Mouse (Mus musculus): Measurements from ENCODE around the gene Plekha7. TPM values are rescaled to one million over a fixed set of nuclear protein-coding genes. Genes with fewer than 3 reads are reported as not detected.

Plekha7 gene
- polyA plus RNA-seq, 1 experiment from 2014 or later = 5.4 TPM

DNA sequence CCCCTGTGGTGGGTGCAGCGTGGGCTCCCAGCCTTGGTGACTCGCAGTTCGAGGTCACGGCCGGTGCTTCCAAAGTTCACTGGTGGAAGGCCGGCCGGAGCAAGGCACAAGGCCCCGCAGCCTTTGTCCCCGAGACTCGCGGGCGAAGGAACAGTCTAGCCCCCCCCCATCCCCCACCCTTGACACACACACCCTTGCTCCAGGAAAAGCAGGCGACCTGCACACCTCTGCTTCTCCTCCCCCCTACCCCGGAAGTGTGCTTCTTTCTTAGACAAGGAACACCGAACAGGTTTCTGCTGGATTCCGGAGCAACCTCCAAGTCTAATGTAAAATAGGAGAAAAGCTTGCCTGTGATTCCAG is 436 bp upstream of the Plekha7 start:
- Histone ChIP-seq H3K4me2 (peak overlapping the region; percentile 100), H3K9ac (replicated peaks) (no peak overlapping the region), H3K9me3 (replicated peaks) (no peaks in the 10 kb centered on the region), H3K36me3 (no peaks in the 10 kb centered on the region), H3K27me3 (replicated peaks) (peaks cover 26% of the 10 kb centered on the region), H3K27ac (replicated peaks) (no peak overlapping the region), H3K4me1 (peaks cover 23% of the 10 kb centered on the region), H3K4me3 (replicated peaks) (peak overlapping the region; percentile 65)
- no peak for ATAC-seq (ENCODE audit: low FRiP score)
- WGBS = 3% methylated on average over 16 of the region's 16 CpGs

DNA sequence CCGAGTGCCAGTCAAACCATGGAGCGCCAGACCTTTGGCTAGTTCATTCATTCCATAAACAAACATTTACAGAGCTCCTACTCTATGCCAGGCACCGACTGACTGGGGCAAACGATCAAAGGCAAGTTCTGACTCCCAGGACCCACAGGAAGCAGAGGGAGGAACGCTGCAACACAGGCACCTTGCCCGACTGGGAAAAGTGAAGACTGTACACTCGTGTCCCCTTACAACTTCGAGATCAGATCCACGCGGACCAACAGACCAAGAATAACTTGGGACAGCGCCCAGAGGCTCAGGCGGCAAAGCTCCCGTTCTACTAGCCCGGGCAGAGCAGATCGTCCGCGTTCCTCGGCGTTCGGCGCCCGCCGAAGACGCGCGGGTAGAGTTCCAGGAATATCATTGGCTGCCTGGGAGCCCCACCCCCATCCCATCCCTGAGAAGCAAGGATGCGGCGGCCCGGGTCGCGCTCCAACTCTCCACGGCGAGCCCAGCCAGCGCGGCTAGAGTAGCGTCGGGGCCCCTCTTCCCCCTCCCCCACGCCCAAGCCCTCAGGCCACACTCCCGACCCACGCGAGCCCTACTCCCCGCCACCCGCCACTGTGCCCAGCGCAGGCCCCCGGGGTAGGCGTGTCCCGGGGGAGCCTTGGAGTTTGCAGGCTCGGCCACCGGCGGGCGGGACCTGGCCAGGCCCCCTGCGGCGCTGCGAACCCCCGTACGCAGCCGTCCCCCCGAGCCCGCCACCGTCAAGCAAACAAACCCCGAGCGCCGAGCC is 891 bp downstream of the Plekha7 start:
- Histone ChIP-seq H3K4me3 (replicated peaks) (peak overlapping the region; percentile 65), H3K36me3 (no peaks in the 10 kb centered on the region), H3K4me2 (peak overlapping the region; percentile 100), H3K9me3 (replicated peaks) (no peaks in the 10 kb centered on the region), H3K4me1 (peaks cover 23% of the 10 kb centered on the region), H3K27ac (replicated peaks) (peak overlapping the region; percentile 45; the same call in 1 of the 2 replicates), H3K9ac (replicated peaks) (peak overlapping the region; percentile 47), H3K27me3 (replicated peaks) (peaks cover 26% of the 10 kb centered on the region)
- peak; percentile 88 for ATAC-seq (ENCODE audit: low FRiP score)
- WGBS = under 1% methylated on average over 63 of the region's 63 CpGs

DNA sequence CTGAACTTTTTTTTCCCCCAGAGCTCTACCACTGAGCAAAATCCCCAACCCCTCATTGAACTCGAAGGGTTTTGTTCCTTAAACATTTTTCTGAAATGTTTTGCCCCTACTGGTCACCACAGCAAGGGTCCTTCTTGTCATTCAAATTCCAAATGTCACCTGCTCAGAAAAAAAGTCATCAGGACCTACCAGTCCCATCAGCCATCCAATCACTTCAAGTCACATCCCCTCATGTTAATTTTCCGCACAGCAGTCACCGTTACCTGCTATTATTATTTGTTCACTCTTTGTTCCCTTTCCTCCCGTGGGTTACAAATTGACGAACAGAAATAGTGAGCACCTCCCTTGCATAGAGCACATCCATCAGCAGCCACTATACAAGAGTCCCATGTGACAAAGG is 1.6 kb downstream of the Plekha7 start:
- ATAC-seq (ENCODE audit: low FRiP score) = no peak
- Histone ChIP-seq H3K4me1 (peaks cover 23% of the 10 kb centered on the region), H3K9ac (replicated peaks) (no peak overlapping the region), H3K27me3 (replicated peaks) (peaks cover 26% of the 10 kb centered on the region), H3K9me3 (replicated peaks) (no peaks in the 10 kb centered on the region), H3K27ac (replicated peaks) (no peak overlapping the region), H3K36me3 (no peaks in the 10 kb centered on the region), H3K4me3 (replicated peaks) (peak overlapping the region; percentile 65), H3K4me2 (peak overlapping the region; percentile 100)
- WGBS = 9% methylated on average over 5 of the region's 5 CpGs

DNA sequence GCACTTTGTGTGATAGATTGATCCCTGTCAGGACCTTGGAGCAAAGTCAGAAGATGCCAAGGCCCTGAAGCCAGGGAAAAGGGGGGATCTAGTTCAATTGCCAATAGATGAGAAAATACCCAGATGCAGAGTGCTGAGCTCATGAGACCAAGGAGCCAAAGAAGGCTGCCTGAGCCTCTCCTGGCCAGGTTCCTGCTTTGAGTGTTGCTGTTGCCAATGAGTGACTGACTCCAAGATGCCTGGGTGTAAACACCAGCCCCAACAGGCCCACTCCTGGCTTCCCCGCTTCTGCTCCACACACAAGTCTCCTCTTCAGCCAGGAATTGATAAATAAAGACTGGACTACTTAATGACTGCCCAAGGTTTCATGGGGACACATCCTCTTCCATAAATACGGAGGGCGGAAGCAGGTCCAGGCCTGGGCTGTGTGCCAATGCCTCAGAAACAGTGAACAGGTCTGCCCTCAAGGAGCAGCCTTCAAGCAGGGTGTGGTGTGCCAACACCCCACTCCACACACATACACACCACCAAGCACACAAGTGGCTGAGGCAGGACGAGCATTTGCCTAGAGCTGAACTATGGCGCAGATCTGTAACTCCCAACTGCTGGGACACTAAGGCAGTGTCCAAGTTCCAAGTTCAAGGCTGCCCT is 6.4 kb downstream of the Plekha7 start:
- Histone ChIP-seq H3K9ac (replicated peaks) (no peak overlapping the region), H3K4me1 (peaks cover 3% of the 10 kb centered on the region), H3K27ac (replicated peaks) (no peak overlapping the region), H3K4me3 (replicated peaks) (no peak overlapping the region), H3K9me3 (replicated peaks) (no peaks in the 10 kb centered on the region), H3K36me3 (no peaks in the 10 kb centered on the region), H3K27me3 (replicated peaks) (peaks cover 16% of the 10 kb centered on the region), H3K4me2 (no peak overlapping the region)
- 98% methylated on average over 5 of the region's 5 CpGs for WGBS
- ATAC-seq (ENCODE audit: low FRiP score) = no peak

DNA sequence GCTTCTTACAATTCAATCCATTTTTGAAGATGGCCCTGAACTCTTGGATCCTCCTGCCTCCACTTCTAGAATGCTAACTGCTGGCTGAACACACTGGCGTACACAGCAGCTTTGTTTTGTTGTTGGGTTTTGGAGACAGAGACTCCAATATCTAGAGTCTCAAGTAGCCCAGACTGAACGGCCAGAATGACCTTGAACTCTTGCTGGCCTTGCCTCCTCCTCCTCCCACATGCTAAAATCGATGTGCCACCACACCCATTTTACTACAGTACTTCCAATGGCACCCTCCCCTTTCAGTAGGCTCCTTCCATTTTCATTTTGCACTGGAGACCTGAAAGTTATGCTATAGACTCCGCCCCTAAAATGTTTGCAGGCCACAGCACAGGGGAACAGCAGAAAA is 7.0 kb downstream of the Plekha7 start:
- H3K27ac ChIP-seq (replicated peaks) = no peak overlapping the region
- ATAC-seq (ENCODE audit: low FRiP score) = no peak
- H3K4me3 ChIP-seq (replicated peaks) = no peak overlapping the region
- no peak overlapping the region for H3K9ac ChIP-seq (replicated peaks)
- no peaks in the 10 kb centered on the region for H3K4me1 ChIP-seq
- no peaks in the 10 kb centered on the region for H3K9me3 ChIP-seq (replicated peaks)
- peaks cover 11% of the 10 kb centered on the region; the same call in 1 of the 2 replicates for H3K27me3 ChIP-seq (replicated peaks)
- no peak overlapping the region for H3K4me2 ChIP-seq
- WGBS = 90% methylated on average over 4 of the region's 4 CpGs
- H3K36me3 ChIP-seq = no peaks in the 10 kb centered on the region

DNA sequence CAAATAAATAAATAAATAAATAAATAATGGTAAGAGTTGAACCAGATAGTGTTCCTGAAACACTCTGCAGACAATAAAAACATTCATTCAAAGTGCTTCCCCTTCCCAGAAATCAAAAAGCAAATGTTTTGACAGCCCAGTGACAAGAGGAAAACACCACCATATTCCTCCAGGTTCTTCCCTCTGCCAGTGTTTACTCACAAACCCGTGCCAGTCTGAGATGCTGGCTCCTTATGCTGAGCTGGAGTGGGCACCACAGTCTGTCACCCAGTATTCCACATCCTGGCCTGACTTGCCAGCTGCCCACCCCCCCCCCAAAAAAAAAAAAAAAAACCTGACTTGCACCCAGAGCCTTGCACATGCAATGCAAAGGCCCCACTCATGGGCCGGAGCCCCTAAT is 9.3 kb downstream of the Plekha7 start:
- no peaks in the 10 kb centered on the region for H3K9me3 ChIP-seq (replicated peaks)
- no peak overlapping the region for H3K9ac ChIP-seq (replicated peaks)
- H3K4me3 ChIP-seq (replicated peaks) = no peak overlapping the region
- H3K27me3 ChIP-seq (replicated peaks) = no peaks in the 10 kb centered on the region
- no peak overlapping the region for H3K4me2 ChIP-seq
- ATAC-seq (ENCODE audit: low FRiP score) = no peak
- 92% methylated on average over 2 of the region's 2 CpGs for WGBS
- H3K27ac ChIP-seq (replicated peaks) = no peak overlapping the region
- no peaks in the 10 kb centered on the region for H3K36me3 ChIP-seq
- H3K4me1 ChIP-seq = no peaks in the 10 kb centered on the region

DNA sequence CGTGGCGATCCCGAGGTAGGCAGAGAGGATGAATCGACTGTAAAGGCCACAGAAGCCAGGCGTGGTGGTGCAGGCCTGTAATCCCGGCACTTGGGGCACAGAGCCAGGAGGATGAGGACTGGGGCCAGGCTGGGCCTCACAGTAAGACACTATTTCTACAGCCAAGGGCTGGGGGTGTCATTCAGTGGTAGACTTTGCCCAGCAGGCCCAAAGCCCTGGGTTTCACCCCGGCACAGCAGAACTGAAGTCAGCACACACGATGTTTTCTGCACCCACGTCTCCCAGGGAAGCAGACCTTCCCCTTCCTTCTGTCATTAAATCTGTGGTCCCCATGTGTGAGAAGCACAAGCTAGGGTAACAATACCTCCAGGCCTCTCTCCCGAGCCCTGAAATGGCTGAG is 9.8 kb downstream of the Plekha7 start:
- no peak for ATAC-seq (ENCODE audit: low FRiP score)
- Histone ChIP-seq H3K27ac (replicated peaks) (no peak overlapping the region), H3K9ac (replicated peaks) (no peak overlapping the region), H3K4me3 (replicated peaks) (no peak overlapping the region), H3K4me2 (no peak overlapping the region), H3K4me1 (no peaks in the 10 kb centered on the region), H3K27me3 (replicated peaks) (no peaks in the 10 kb centered on the region), H3K9me3 (replicated peaks) (no peaks in the 10 kb centered on the region), H3K36me3 (no peaks in the 10 kb centered on the region)
- 61% methylated on average over 10 of the region's 10 CpGs for WGBS

DNA sequence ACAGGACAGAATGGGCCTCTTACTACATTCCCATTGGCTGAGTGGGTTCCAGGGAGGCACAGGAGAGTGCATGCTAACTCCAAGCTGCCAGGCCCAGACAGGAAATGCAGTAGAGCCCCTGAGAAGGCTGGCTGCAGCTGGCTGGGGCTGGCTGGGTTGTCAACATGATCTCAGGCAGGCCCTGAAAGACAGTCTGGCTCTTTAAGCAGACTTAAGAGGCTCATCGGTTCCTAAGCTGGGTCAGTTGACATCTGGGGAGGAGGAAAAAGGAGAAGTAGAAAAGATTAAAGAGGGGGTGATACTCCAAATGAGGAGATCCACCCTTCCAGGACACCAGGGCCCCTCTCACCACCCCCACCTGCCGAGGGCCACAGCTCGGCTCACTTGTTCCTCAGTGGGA is 13.2 kb downstream of the Plekha7 start:
- H3K9ac ChIP-seq (replicated peaks) = no peak overlapping the region
- no peaks in the 10 kb centered on the region for H3K9me3 ChIP-seq (replicated peaks)
- H3K27ac ChIP-seq (replicated peaks) = no peak overlapping the region
- H3K4me3 ChIP-seq (replicated peaks) = no peak overlapping the region
- H3K27me3 ChIP-seq (replicated peaks) = no peaks in the 10 kb centered on the region
- 83% methylated on average over 3 of the region's 3 CpGs for WGBS
- ATAC-seq (ENCODE audit: low FRiP score) = no peak
- no peaks in the 10 kb centered on the region for H3K36me3 ChIP-seq
- no peak overlapping the region for H3K4me2 ChIP-seq
- no peaks in the 10 kb centered on the region for H3K4me1 ChIP-seq

DNA sequence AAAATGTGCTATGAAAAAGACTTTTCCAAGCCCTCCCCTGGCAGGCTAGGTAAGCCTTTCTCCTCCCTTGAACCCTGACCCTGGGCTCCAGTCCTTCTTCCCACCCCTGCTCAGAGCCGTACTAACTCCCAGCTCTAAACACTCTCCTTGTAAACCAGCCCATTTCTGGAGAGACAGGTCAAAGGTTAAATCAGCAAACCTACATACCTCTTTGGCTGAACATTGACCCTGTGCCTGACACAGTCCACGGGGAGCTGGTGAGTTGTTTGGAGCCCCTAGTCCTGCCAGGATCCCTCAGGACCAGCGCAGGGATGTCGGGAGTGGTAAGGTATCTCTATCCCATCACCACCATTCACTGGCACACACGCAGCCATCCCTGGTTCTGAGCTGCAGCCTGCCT is 15.8 kb downstream of the Plekha7 start:
- WGBS = 61% methylated on average over 5 of the region's 5 CpGs
- Histone ChIP-seq H3K4me3 (replicated peaks) (no peak overlapping the region), H3K27ac (replicated peaks) (no peak overlapping the region), H3K9ac (replicated peaks) (no peak overlapping the region), H3K36me3 (no peaks in the 10 kb centered on the region), H3K4me1 (no peaks in the 10 kb centered on the region), H3K27me3 (replicated peaks) (no peaks in the 10 kb centered on the region), H3K9me3 (replicated peaks) (no peaks in the 10 kb centered on the region), H3K4me2 (no peak overlapping the region)
- ATAC-seq (ENCODE audit: low FRiP score) = no peak

DNA sequence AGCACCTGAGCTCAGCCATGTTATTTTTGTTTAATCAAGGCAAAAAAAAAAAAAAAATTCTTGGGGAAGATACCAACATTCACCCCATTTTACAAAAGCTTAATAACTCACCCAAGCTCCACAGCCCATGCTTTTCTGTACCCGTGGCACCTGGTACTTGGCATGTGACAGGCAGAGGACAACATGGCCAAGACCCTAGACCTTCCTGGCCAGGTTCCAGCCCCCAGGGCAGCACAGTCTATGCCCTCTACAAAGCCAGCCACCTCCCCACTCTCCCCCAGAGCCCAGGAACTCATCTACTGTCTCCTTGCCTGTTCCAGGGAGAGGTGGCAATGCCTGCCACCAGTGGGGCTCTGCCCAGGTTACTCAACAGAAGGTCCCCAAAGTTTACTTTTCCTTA is 17.6 kb downstream of the Plekha7 start:
- H3K4me2 ChIP-seq = no peak overlapping the region
- 73% methylated on average over 1 of the region's 1 CpGs for WGBS
- no peak overlapping the region for H3K4me3 ChIP-seq (replicated peaks)
- H3K9ac ChIP-seq (replicated peaks) = no peak overlapping the region
- ATAC-seq (ENCODE audit: low FRiP score) = no peak
- H3K27ac ChIP-seq (replicated peaks) = no peak overlapping the region
- H3K4me1 ChIP-seq = no peaks in the 10 kb centered on the region
- no peaks in the 10 kb centered on the region for H3K27me3 ChIP-seq (replicated peaks)
- H3K36me3 ChIP-seq = no peaks in the 10 kb centered on the region
- no peaks in the 10 kb centered on the region for H3K9me3 ChIP-seq (replicated peaks)

DNA sequence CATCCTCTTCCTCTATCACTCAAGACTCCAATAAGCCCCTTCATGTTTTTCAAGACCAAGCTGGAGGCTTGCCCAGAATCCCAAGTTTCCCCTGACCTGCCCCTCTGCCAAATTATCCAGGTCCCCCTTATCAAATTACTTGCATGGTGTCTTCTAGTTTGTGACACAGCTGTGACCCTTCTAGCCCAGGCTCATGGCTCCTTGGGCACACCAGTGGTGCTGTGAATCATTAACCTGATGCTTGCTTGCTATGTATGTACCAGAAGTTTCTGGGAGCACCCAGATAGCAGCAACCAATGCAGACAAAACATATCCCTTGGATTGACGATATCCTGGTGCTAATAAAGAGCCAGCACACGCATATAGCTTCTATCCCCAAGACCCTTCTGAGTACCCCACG is 19.2 kb downstream of the Plekha7 start:
- 81% methylated on average over 3 of the region's 3 CpGs for WGBS
- ATAC-seq (ENCODE audit: low FRiP score) = no peak

DNA sequence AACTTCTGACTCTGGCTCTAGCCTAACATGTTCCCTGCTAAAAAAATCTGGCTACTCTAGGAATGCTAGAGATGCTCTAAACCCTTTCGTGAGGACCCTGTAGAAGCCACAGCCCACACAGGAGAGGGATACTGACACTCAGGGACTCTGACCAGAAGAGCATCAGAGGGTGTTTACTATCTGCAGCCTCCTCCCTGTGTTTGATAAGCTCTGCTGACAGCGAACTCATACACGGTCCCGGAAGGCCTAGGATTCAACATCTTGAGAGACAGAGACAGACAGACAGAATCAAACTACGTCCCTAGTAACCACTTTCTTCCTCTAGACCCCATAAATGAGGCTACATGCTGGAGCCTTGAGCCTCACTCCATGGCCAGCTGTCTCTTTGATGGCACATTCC is 20.2 kb downstream of the Plekha7 start:
- Histone ChIP-seq H3K9ac (replicated peaks) (no peak overlapping the region), H3K4me2 (no peak overlapping the region), H3K27ac (replicated peaks) (no peak overlapping the region), H3K36me3 (no peaks in the 10 kb centered on the region), H3K9me3 (replicated peaks) (no peaks in the 10 kb centered on the region), H3K4me1 (peaks cover 6% of the 10 kb centered on the region; the same call in 1 of the 2 replicates), H3K27me3 (replicated peaks) (no peaks in the 10 kb centered on the region), H3K4me3 (replicated peaks) (no peak overlapping the region)
- 84% methylated on average over 5 of the region's 5 CpGs for WGBS
- ATAC-seq (ENCODE audit: low FRiP score) = no peak

More for the DNA sequence above, 19.2 kb downstream of the Plekha7 start:
- H3K27ac ChIP-seq (replicated peaks) = no peak overlapping the region
- H3K9ac ChIP-seq (replicated peaks) = no peak overlapping the region
- no peaks in the 10 kb centered on the region for H3K27me3 ChIP-seq (replicated peaks)
- no peaks in the 10 kb centered on the region for H3K9me3 ChIP-seq (replicated peaks)
- H3K4me3 ChIP-seq (replicated peaks) = no peak overlapping the region
- H3K36me3 ChIP-seq = no peaks in the 10 kb centered on the region
- no peaks in the 10 kb centered on the region for H3K4me1 ChIP-seq
- H3K4me2 ChIP-seq = no peak overlapping the region
